Mouse (Mus musculus) lung, embryonic 14.5 days (tissue): Measurements from ENCODE around the gene Megf11. TPM values are rescaled to one million over a fixed set of nuclear protein-coding genes. Genes with fewer than 3 reads are reported as not detected.
"Not testable (repeated sequence)": the region's sequence is repeated elsewhere in the genome, so short reads cannot be mapped to it uniquely, and the experiment has no call there.

Experiments used
- ATAC-seq: fragments of 200-750 bp; cut with Nextera tagmentation; 2 replicates; pipeline ENCODE4 v1.8.0; 2017; ENCODE audit warnings: mild to moderate bottlenecking, moderate TSS enrichment, moderate library complexity; ENCODE audit not compliant: insufficient read depth
- DNase-seq: peaks from one replicate; pipeline ENCODE4 v3.0.0-alpha.2; 2015
- H3K27ac ChIP-seq: fragments of 300-500 bp; sonication (generic); 2 replicates; pipeline ENCODE4 v1.5.1; 2014; ENCODE audit warnings: low read depth, mild to moderate bottlenecking, moderate library complexity
- H3K27me3 ChIP-seq: fragments of 300-500 bp; sonication (generic); 2 replicates; pipeline ENCODE4 v1.6.1; 2014; ENCODE audit warnings: low read length, control low read depth; ENCODE audit not compliant: insufficient read depth
- H3K36me3 ChIP-seq: fragments of 300-500 bp; sonication (generic); 2 replicates; pipeline ENCODE4 v1.6.1; 2014; ENCODE audit warnings: control low read depth; ENCODE audit not compliant: insufficient read depth
- H3K4me1 ChIP-seq: fragments of 300-500 bp; sonication (generic); 2 replicates; pipeline ENCODE4 v1.6.1; 2014; ENCODE audit warnings: antibody characterized with exemption, control low read depth; ENCODE audit not compliant: insufficient read depth
- H3K4me2 ChIP-seq: fragments of 300-500 bp; sonication (generic); 2 replicates; pipeline ENCODE4 v1.6.1; 2014; ENCODE audit warnings: mild to moderate bottlenecking
- H3K4me3 ChIP-seq: fragments of 300-500 bp; sonication (generic); 2 replicates; pipeline ENCODE4 v1.5.1; 2014; ENCODE audit warnings: low read depth, low read length
- H3K9ac ChIP-seq: fragments of 300-500 bp; sonication (generic); 2 replicates; pipeline ENCODE4 v1.6.1; 2014
- H3K9me3 ChIP-seq: fragments of 300-500 bp; sonication (generic); 2 replicates; pipeline ENCODE4 v1.6.1; 2016; ENCODE audit warnings: low read depth, low read length, control low read depth
- CTCF ChIP-seq: IDR thresholded peaks from 2 replicates; pipeline ENCODE4 v1.5.1; 2016; ENCODE audit warnings: antibody characterized with exemption, low read depth
- WGBS: fragments of 180-500 bp; shearing (Covaris S2); extraction: QIAGEN DNeasy Blood & Tissue Kit; methylation state at CpG from one replicate; pipeline ENCODE4 v1.1.7; 2014; 5-methylcytosine and 5-hydroxymethylcytosine counted together
- polyA plus RNA-seq: library from polyadenylated mRNA; unstranded; fragments of >200 nt; fragmentation: Nextera tagmentation; extraction: Ambion mirVana; gene quantifications from 2 replicates; pipeline ENCODE4 v1.2.1, GENCODE M21; 2014

The Megf11 gene
- polyA plus RNA-seq, 1 experiment from 2014 or later, result 1.6 TPM

- H3K4me1 ChIP-seq, result no peaks in the 10 kb centered on the region
- ATAC-seq (no peak), DNase-seq (no peak)
- no peak overlapping the region for H3K4me2 ChIP-seq
- no peaks in the 10 kb centered on the region for H3K36me3 ChIP-seq
- H3K27ac ChIP-seq, result no peak overlapping the region
- no peaks in the 10 kb centered on the region for H3K27me3 ChIP-seq
- H3K4me3 ChIP-seq, result no peak overlapping the region
- H3K9ac ChIP-seq, result no peak overlapping the region
- no peak for TF ChIP-seq CTCF
- no peaks in the 10 kb centered on the region for H3K9me3 ChIP-seq
- 83% methylated on average over 5 of the region's 5 CpGs for WGBS
Measured at GRCm38 (mm10) chr9:64656613-64657012, 271.2 kb downstream of the Megf11 start.

DNA sequence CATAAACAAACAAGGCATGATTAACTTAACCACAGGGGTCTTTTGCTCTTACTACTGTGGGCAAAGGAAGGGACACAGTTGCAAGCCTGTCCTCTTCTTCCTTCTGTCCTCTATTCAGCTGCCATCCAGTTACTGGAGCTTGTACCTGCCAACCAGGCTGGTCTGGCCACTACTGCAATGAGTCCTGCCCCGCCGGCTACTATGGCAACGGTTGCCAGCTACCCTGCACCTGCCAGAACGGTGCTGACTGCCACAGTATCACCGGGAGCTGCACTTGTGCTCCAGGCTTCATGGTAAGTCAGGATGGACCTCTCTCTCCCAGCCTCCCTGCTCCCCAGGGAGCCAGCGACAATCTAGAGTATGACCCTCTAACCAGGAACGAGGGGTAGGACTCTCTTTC lies 274.8 kb downstream of the Megf11 start:
- H3K4me2 ChIP-seq, result no peak overlapping the region
- H3K4me1 ChIP-seq, result no peaks in the 10 kb centered on the region
- ATAC-seq (no peak), DNase-seq (no peak)
- no peaks in the 10 kb centered on the region for H3K36me3 ChIP-seq
- H3K27ac ChIP-seq, result no peak overlapping the region
- H3K9me3 ChIP-seq, result no peaks in the 10 kb centered on the region
- TF ChIP-seq CTCF, result no peak
- H3K4me3 ChIP-seq, result no peak overlapping the region
- no peaks in the 10 kb centered on the region for H3K27me3 ChIP-seq
- 65% methylated on average over 7 of the region's 7 CpGs for WGBS
- H3K9ac ChIP-seq, result no peak overlapping the region

GRCm38 (mm10) chr9:64664612-64665011 lies 279.2 kb downstream of the Megf11 start:
- H3K27ac ChIP-seq, result no peak overlapping the region
- ATAC-seq (no peak), DNase-seq (no peak)
- H3K9me3 ChIP-seq, result no peaks in the 10 kb centered on the region
- no peak overlapping the region for H3K4me2 ChIP-seq
- WGBS, result 32% methylated on average over 1 of the region's 1 CpGs
- TF ChIP-seq CTCF, result no peak
- H3K4me3 ChIP-seq, result no peak overlapping the region
- no peak overlapping the region for H3K9ac ChIP-seq
- no peaks in the 10 kb centered on the region for H3K36me3 ChIP-seq
- H3K4me1 ChIP-seq, result no peaks in the 10 kb centered on the region
- no peaks in the 10 kb centered on the region for H3K27me3 ChIP-seq

DNA sequence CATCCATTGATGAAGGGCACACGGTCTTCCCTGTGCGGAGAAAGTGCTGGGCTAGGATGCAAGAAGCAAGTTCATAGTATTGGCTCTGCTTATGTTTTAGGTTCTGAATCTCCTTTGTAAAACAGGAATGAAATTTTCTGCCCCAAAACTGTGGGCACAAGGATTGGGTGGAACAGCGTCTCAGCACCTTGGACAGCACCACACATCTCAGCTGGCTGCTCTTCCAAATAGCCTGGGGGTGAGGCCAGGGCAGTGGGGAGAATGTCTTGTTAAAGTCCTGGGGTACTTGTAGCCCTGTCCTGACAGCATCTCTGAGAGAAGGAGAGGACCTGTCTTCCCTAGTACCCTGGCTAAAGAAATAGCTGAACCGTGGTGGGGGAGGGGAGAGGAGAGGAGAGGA lies 281.1 kb downstream of the Megf11 start:
- Histone ChIP-seq H3K27me3 (no peaks in the 10 kb centered on the region), H3K4me2 (no peak overlapping the region), H3K27ac (no peak overlapping the region), H3K4me3 (no peak overlapping the region), H3K4me1 (no peaks in the 10 kb centered on the region), H3K9me3 (no peaks in the 10 kb centered on the region), H3K9ac (no peak overlapping the region), H3K36me3 (no peaks in the 10 kb centered on the region)
- DNase-seq, result peak; percentile 87
- ATAC-seq, result no peak
- TF ChIP-seq CTCF, result no peak
- 27% methylated on average over 4 of the region's 4 CpGs for WGBS

GRCm38 (mm10) chr9:64667513-64667912 lies 282.1 kb downstream of the Megf11 start:
- H3K27me3 ChIP-seq, result no peaks in the 10 kb centered on the region
- H3K27ac ChIP-seq, result no peak overlapping the region
- H3K36me3 ChIP-seq, result no peaks in the 10 kb centered on the region
- H3K4me1 ChIP-seq, result no peaks in the 10 kb centered on the region
- H3K9ac ChIP-seq, result no peak overlapping the region
- no peak overlapping the region for H3K4me3 ChIP-seq
- H3K4me2 ChIP-seq, result no peak overlapping the region
- TF ChIP-seq CTCF, result no peak
- DNase-seq, result peak; percentile 84
- no peak for ATAC-seq
- 6% methylated on average over 5 of the region's 5 CpGs for WGBS
- H3K9me3 ChIP-seq, result no peaks in the 10 kb centered on the region

- Histone ChIP-seq H3K4me2 (no peak overlapping the region), H3K4me3 (no peak overlapping the region), H3K27ac (no peak overlapping the region), H3K9ac (no peak overlapping the region), H3K36me3 (no peaks in the 10 kb centered on the region), H3K27me3 (no peaks in the 10 kb centered on the region), H3K9me3 (no peaks in the 10 kb centered on the region), H3K4me1 (no peaks in the 10 kb centered on the region)
- ATAC-seq, result no peak
- 85% methylated on average over 2 of the region's 2 CpGs for WGBS
- DNase-seq, result no peak
- no peak for TF ChIP-seq CTCF
Measured at GRCm38 (mm10) chr9:64668001-64668400, 282.6 kb downstream of the Megf11 start.

DNA sequence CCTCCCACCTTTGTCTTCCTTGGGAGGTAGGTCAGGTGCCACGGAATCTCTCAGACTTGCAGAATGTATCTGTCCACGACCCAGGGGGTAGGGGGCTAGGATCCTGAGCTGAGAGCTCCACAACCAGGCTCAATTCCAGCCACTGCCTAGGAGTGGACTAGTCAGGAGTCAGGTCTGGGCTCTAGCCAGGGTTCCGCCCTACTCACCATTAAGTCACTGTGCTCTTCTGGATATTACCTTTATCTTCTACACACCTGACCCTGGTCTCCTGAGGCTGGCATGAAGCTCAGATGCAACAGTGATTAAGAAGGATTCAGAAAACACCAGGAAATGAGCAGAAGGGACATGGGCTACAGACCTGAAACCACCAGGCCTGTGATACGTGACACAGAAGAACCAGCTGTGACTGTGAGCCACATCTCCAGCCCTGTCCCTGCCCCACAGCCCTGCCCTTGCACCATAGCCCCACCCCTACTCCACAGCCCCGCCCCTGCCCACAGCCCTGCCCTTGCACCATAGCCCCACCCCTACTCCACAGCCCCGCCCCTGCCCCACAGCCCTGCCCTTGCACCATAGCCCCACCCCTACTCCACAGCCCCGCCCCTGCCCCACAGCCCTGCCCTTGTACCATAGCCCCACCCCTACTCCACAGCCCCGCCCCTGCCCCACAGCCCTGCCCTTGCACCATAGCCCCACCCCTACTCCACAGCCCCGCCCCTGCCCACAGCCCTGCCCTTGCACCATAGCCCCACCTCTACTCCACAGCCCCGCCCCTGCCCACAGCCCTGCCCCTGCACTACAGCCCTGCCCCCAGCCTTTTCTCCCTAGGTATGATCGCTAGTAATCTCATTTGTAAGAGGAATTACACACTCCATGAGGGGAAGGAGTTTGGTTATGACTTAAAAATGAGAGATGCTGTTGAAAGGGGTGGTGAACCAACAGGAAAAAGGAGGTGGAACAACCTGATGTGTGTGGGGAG lies 286.2 kb downstream of the Megf11 start:
- not testable (repeated sequence) for H3K27ac ChIP-seq, H3K9ac ChIP-seq, H3K4me3 ChIP-seq, H3K27me3 ChIP-seq, H3K4me1 ChIP-seq, DNase-seq, ATAC-seq, H3K36me3 ChIP-seq, H3K9me3 ChIP-seq, H3K4me2 ChIP-seq
- 39% methylated on average over 6 of the region's 11 CpGs for WGBS
